Mouse (Mus musculus): ENCODE results near the gene Mycbp2.

Mycbp2 gene

DNA sequence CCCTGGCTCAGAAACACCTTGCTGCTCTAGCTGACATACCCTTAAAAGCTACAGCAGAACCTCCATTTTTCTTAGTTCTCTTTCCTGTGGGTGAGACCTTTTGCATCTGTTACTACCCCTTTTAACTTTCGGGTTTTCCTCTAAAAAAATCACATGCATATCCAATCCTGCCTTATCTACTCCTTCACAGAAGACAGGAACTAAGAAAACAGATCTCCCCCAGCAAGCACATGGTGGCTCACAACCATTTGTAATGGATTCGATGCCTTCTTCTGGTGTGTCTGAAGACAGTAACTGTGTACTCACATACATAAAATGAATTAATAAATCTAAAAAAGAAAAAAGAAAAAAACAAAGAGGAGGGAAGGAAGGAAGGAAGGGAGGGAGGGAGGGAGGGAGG, 87.9 kb downstream of the Mycbp2 start:
- no peak for DNase-seq (ENCODE audit: low spot score)

DNA sequence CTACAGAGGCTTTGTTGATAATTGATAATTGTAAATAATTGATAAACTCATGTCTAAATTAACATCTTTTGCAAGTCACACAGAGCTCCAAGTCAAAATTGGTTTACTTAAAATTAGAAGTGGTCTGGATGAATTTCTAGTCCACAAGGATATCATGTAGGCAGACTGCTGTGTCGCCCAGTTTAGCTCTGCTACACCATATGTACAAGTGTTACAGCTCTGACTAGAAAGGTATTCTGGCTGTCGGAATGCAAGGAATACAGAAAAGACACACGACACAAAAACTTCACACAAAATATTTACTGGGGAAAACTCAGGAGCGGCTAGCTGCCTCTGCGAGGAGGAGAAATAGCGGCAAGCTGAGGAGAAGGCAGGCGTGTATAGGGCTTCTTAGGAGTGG, 89.7 kb downstream of the Mycbp2 start:
- DNase-seq (ENCODE audit: low spot score): no peak

DNA sequence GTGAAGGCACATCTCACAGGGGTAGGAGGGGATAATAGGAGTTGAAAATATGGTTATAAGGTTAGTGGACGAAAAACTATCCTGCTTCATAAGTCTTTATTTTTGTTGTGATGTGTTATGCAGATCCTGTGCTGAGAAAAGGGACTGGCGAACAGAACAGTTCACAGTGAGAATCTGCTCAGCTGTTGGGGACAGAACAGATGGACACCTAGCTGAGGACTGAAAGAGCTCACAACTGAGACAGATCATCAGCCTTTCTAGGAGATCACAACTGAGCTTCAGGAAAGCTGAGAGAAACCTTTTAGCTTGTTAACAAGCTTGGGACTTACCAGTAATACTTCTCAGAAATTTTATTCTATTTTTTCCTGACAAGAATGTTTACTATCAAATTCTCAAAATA, 92.3 kb downstream of the Mycbp2 start:
- no peak for DNase-seq (ENCODE audit: low spot score)

DNA sequence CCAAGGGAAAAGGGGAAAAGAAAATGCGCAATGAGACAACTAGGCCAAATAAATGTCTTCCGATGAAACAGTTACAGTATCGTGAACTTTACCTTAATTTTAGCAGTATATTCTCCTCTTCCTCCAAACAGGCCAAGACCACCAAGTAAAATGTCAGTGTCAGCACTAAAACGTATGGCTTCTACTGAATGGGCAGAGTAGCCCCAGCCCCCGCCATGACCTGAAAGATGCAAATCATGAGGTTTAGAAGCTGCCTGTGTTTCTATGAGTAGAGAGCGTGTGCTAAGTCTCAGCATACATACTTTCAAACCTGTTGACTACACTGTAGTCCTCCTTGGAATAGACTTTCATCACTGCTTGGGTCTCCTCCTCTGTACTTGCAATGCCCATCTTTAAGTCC, 104.6 kb downstream of the Mycbp2 start:
- no peak for DNase-seq (ENCODE audit: low spot score)

DNA sequence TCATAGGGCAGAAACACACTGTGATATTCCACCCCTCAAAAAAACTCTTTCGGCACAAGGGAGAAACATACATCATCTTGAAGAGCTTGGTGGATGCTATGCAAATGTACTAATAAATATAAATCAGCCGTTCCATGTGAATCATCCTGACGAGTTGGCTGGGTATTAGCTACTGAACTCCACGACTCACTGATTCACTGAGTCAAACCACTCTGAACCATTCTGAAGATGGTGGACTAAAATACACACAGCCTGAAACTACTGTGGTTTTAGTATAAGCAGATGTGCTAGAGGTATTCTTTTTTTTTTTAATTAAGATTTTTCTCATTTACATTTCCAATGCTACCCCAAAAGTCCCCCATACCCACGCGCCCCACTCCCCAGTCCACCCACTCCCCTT, 111.8 kb downstream of the Mycbp2 start:
- no peak for DNase-seq (ENCODE audit: low spot score)

DNA sequence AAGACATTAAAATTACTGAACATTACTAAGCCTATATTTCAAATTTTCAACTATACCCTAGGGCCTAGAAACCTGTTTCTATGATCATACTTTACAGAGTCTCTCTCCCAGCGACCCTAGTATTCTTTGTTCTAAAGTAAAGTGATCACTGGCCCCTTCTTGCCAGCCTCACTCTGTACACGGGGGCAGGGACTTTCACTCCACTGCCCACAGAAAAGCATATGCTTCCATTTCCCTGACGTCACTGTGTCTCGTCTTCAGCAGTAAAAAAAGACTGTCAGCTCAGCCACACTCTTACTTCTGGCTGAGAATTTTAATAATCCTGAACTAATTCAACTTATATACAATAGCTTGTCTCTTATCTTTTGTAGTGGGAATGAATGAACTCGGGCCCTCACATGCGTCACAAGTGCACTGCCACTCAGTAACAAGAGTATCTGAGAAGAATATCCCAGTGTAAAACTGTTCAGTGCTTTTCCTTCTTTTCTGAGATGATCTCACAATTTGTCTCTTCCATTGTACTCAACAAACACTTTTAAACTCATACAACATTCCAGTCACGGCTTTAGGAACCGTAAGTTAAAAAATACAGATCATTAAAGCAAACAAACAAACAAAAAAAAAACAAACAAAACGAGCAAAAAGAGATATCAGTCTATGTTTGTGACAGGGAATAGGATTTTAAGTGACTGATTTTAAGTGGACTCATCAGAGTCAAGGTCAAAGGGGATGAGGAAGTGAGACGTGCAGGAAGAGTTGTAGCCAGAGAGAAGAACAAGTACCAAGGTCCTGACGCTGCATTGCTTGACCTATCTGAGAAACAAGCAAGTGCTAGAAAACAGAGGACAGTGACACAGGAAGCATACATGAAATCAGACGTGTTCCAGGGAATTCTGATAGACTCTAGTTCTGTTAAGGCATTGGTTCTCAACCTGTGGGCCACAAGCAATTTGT, 112.7 kb downstream of the Mycbp2 start:
- no peak for DNase-seq (ENCODE audit: low spot score)

DNA sequence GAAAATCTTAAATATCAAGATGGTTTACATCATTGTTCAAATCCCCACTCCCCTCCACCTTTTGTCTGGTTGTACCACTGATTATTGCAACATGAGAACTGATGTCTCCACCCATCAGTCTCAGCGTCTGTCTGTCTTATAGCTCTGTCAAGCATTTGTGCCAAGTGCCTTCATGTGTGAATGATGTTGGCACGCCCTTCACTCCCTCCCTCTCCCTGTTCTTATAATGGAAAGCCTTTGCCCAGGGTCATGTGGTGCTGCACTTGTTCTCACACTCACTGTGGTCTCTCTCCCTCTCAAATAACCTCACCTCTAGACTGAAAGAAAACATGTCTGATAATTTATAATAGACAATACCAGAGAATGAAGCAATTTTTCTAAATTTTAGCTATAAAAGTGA, 124.3 kb downstream of the Mycbp2 start:
- DNase-seq (ENCODE audit: low spot score): no peak

DNA sequence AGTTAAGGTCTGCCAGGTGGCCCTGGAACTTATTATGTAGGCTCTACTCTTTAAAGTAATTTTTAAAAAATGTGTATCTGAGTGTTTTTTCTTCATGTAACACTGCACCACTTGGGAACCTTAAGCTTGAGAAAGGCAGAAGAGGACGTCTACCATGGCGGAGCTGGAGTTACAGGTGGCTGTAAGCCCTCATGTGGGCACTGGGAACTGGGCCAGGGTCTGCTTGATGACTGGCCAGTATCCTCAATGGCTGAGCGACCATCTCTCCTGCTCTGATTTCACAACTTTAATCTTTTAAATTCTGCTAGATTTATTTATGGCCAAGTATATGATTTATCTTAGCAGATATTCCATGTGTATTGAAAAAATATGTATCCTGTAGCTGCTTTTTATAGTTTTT, 124.9 kb downstream of the Mycbp2 start:
- DNase-seq (ENCODE audit: low spot score): no peak

DNA sequence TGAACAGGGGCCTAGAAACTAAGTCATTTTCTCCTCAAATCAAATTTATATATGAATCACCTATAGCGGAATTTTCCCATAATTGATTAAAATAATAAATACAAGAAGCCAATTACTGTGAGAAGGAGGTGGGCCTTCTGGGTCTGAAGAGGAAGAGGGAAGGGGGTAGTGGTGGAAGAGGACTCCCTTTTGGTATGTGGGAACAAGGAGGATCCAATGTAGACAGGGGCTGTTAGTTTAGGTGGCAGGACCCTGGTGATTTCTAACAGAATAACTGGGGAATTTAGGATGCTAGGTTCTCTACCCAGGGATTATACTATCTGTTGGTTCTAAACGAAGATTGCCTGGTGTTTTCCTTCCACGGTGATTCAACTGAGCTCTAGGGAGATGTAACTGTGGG, 130.3 kb downstream of the Mycbp2 start:
- no peak for DNase-seq (ENCODE audit: low spot score)

DNA sequence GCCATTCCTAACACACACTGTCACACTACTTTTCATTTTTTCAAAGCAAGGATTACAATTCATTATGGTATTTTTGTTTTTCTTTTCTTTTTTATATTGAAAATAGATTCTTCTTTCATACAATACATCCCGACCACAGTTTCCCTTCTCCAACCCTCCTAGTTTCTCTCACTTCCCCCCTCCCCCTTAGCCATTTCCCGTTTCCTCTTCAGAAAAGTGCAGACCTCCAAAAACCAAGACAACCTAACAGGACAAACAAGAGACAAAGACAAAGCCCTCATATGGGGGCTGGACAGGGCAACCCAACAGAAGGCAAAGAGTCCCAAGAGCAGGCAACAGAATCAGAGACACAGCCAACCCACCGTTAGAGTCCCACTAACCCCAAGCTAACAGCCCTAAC, 160.0 kb downstream of the Mycbp2 start:
- no peak for DNase-seq (ENCODE audit: low spot score)

DNA sequence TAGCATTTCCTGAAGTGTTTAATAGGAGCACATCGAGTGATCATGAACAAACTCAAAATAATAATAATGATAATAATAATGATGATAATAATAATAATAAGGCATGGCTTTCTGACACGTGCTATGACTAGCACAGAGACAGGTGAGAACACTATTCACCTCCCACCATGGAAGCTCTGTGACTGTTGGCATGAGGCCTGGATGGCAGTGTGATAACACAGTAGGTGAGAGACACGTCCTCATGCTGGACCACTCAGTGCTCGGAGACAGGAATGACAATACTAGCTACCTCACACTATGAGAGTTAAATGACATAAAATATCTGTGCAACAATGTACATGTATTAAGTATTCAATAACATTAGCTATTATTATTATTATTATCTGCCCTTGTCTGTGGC, 160.5 kb downstream of the Mycbp2 start:
- no peak for DNase-seq (ENCODE audit: low spot score)

DNA sequence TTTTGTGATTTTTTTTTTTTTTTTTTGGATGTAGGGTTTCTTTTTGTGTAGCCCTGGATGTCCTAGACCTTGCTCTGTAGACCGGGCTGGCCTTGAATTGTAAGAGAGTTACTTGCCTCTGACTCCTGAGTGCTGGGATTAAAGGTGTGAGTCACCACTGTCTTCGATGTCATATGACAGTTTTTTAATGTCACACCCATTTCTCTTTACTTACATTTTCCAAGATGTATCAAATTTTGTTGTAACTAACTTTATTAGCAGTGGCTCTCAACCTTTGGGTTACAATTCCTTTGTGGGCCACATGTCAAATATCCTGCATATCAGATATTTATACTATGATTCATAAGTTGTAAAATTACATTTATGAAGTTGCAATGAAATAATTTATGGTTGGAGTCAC, 166.5 kb downstream of the Mycbp2 start:
- DNase-seq (ENCODE audit: low spot score): no peak

DNA sequence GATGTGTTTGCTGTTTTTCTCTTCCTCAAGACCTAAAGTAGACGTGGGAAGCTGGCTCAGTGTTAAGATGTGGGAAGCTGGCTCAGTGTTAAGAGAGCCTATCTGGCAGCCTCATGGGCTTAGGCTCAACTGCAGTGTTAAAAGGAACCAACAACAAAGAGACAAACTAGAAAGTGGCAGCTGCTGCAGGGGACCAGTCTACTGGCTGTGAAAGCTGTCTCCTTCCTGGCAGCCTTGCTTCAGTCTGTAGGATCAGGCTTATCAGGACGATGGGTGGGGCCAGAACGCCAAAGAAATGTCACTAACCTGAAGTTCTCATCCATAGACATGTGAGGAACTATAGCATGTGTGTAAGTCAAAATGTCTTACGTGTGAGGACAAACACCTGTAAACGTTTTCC, 183.7 kb downstream of the Mycbp2 start:
- no peak for DNase-seq (ENCODE audit: low spot score)

DNA sequence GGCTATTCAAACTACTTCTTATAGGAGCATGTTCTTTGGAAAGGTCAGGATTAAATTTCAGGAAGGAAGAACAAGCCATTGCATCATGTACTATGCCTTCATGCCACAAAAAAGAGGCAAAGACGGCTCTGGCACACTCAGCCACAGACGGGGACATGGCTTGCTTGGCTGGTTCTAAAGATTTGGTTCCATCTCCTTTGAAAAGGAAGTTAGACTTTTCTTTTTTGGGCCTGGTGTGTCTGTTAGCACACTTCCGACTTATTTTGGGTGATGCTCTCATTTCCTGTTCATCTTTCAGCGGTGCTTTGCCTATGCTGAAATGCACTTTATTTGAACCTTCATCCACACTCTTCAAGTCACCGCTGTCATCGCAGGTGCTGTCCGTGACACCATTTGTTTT, 190.9 kb downstream of the Mycbp2 start:
- no peak for DNase-seq (ENCODE audit: low spot score)

DNA sequence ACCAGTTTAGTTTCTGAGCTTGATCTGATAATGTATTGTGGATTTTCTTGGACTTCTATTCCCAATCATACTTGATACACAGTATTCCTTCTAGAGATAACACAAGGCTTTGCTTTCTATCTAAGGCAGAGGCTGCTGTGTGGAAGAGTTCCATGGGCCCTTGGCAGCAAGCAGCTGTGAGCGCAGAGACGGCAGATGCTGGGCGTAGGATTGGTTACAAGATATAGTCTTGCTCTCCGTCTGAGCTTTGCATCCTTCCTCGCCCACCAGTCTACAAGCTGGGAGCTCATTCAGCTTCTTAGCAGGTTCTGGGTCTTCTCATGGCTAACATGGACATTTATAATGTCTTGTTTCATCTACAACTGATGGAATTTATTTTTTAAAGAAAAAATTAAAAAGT, 196.5 kb downstream of the Mycbp2 start:
- DNase-seq (ENCODE audit: low spot score): no peak

DNA sequence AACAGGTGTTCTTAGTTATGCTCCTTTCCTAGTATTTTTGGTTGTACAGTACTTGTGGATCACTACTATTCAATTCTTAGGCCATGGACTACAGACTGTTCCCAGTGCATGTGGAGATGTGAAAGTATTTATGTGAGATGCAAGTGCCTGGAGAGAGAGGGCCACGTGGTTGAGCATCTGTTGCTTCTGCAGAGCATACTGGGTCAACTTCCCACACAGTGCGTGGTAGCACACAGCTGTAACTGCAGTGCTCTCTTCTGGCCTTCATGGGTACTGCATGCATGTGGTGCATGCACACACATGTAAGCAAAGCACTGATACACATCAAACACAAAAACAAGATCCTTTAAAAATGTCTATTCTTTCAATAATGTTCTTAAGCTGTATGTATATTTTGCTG, 214.6 kb downstream of the Mycbp2 start:
- no peak for DNase-seq (ENCODE audit: low spot score)

DNA sequence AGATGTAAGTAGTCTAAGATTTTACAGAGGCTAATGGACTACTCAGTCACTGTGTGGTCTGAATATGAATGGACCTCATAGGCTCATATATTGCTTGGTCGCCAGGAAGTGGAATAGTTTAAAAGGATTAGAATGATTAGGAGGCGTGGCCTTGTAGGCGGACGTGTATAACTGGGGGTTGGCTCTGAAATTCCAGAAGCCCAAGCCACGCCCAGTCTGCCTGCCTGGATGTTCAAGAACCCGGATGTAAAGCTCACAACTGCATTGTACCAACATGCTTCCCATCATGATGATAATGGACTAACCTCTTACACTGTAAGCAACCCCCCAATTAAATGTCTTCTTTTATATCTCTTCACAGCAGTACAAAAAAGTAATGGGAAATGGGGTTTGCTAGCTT, 220.9 kb downstream of the Mycbp2 start:
- no peak for DNase-seq (ENCODE audit: low spot score)

DNA sequence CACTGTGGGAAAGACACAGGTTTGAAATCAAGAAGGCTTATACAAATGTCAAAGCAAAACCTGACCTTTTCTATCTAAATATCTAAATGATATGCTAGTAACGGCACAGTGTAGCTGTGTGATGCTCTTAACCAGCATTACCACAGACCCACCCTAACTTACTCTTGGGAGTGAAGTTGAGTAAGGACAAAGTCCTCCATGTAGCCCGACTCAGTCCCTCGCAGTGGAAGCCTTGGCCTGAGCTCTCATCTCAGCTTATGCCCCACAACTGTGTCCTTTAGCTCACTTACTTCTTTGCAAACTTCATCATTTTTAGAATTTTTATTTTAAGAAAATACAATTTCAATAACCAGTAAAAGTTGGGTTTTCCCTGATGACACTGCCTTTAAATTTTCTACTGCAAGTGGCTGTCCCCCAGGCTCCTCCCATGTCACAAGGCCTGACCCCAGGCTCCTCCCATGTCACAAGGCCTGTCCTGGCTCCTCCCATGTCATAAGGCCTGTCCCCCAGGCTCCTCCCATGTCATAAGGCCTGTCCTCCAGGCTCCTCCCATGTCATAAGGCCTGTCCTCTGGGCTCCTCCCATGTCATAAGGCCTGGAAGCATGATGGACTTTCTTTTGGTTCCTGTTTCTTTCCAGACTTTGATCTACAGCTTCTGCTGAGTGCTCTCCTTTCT, 231.5 kb downstream of the Mycbp2 start:
- no peak for DNase-seq (ENCODE audit: low spot score)

DNA sequence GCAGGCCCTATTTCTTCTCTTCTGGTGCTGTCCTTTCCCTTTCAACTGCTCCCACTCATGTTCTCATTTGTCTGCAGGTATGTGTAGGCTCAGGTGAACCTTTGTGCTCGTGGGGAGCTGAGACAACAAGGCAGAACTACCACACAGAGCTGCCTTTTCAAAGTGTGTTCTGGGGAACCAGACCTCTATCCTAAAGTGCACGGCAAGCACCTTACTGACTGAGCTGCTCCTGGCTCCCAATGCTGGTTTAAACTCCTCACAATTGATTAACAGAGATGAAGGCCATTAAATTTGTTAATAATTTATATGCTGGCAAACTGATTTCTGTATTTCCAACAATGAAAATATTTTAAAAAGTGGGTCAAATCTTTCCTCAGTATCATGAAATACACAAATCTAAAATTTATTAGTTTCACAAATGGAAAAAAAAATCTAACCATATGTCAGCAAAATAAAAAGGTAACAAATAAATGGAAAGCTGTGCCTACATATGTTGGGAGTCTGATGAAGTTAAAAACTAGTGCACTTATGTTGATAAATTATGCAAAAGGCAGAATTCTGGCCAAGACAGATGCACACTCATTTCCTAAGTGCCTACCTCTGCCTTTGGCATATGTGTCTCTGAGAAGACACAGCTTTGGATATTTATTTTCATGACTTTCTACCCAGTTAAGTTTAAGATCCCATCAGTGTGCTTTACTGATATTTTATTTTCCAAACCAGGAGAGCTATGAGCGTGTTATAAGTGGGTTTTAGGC, 233.8 kb downstream of the Mycbp2 start:
- DNase-seq (ENCODE audit: low spot score): no peak

DNA sequence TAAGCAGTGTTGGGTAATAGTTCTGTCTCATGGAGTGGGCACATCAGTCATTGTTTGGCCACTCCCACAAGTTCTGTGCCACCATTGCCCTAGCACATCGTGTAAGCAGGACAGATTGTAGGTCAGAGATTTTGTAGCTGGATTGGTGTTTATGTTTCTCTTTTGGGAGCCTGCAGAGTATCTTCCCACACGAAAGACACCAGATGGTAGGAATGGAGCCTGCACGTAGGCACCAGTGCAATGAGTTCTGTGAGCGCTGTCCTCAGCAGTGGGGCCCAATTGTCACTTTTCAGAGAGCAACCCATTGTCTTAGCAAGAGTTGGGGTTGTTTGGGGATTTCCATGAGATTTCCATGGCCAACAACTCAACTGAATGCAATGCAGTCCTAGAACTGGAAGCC, 236.6 kb downstream of the Mycbp2 start:
- no peak for DNase-seq (ENCODE audit: low spot score)

DNA sequence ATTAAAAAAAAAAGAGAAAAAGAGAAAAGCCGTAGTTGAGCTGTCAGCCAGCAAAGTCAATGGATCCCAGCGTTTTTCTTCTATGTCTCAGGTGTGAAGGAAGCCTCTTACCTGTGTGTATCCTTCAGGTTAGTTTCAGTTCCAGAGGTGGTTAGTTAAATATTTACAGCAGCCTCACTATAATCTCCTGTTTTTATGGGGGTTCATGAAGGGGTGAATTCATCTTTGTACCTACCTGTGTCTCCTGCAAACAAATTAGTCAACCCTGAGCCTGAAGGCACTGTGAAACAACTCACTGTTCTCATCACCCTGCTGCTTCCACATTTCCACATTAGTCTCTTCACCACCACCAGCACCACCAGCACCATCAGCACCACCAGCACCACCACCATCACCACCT, 240.3 kb downstream of the Mycbp2 start:
- no peak for DNase-seq (ENCODE audit: low spot score)

DNA sequence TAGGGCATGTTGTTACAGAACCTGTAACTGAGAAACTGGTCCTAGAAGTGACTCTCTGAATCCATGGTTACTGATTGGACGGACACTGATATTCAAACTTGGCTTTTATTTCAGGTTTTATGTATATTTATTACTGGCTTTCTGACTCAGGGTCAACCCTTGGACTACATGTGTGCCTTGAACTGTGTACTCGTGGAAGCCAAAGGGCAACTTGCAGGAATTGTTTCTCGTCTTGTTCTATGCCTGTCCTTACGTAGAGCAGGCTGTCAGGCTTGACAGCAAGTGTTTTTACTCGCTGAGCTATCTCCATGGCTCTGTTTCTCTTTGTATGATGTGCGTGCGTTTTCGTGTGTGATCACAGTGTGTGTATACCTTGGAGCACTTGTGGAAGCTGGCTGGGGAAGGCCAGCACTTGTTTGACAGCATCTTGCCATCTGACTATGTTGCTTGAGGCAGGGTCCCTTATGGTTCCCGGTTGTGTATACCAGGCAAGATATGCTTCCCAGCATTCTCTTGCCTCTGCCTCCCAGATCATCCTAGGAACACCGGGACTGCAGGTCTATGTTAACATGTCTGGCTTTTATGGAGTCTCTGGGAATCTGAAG, 243.8 kb downstream of the Mycbp2 start:
- no peak for DNase-seq (ENCODE audit: low spot score)
